Mouse (Mus musculus) lung, embryonic 15.5 days (tissue): ENCODE data around the gene Lrrc29. TPM values are rescaled to one million over a fixed set of nuclear protein-coding genes. Genes with fewer than 3 reads are reported as not detected.

Experiments
- ATAC-seq: fragments of 200-750 bp; cut with Nextera tagmentation; 2 replicates; pipeline ENCODE4 v1.8.0; 2017; ENCODE audit warnings: moderate number of reproducible peaks, borderline replicate concordance; ENCODE audit not compliant: low FRiP score, low TSS enrichment; ENCODE audit errors: extremely low read depth
- H3K27ac ChIP-seq: fragments of 300-500 bp; sonication (generic); 2 replicates; pipeline ENCODE4 v1.5.1; 2015; ENCODE audit warnings: moderate library complexity, mild to moderate bottlenecking, inconsistent platforms
- H3K27me3 ChIP-seq: fragments of 300-500 bp; sonication (generic); 2 replicates; pipeline ENCODE4 v1.6.1; 2015; ENCODE audit warnings: inconsistent platforms
- H3K36me3 ChIP-seq: fragments of 300-500 bp; sonication (generic); 2 replicates; pipeline ENCODE4 v1.6.1; 2015; ENCODE audit warnings: inconsistent platforms
- H3K4me1 ChIP-seq: fragments of 300-500 bp; sonication (generic); 2 replicates; pipeline ENCODE4 v1.6.1; 2015; ENCODE audit warnings: inconsistent platforms
- H3K4me2 ChIP-seq: fragments of 300-500 bp; sonication (generic); 2 replicates; pipeline ENCODE4 v1.6.1; 2015; ENCODE audit warnings: inconsistent platforms, mild to moderate bottlenecking, moderate library complexity
- H3K4me3 ChIP-seq: fragments of 300-500 bp; sonication (generic); 2 replicates; pipeline ENCODE4 v1.5.1; 2015; ENCODE audit warnings: mild to moderate bottlenecking, inconsistent platforms
- H3K9ac ChIP-seq: fragments of 300-500 bp; sonication (generic); 2 replicates; pipeline ENCODE4 v1.6.1; 2015; ENCODE audit warnings: inconsistent platforms
- H3K9me3 ChIP-seq: fragments of 300-500 bp; sonication (generic); 2 replicates; pipeline ENCODE4 v1.6.1; 2016; ENCODE audit warnings: inconsistent platforms
- WGBS: fragments of 180-500 bp; shearing (Covaris S2); methylation state at CpG from one replicate; pipeline ENCODE4 v1.1.7; 2015; 5-methylcytosine and 5-hydroxymethylcytosine counted together
- polyA plus RNA-seq: library from polyadenylated mRNA; unstranded; fragments of >200 nt; fragmentation: Nextera tagmentation; extraction: Ambion mirVana; gene quantifications from 2 replicates; pipeline ENCODE4 v1.2.1, GENCODE M21; 2015

The Lrrc29 gene
- polyA plus RNA-seq, 1 experiment from 2014 or later, result 2.8 TPM

DNA sequence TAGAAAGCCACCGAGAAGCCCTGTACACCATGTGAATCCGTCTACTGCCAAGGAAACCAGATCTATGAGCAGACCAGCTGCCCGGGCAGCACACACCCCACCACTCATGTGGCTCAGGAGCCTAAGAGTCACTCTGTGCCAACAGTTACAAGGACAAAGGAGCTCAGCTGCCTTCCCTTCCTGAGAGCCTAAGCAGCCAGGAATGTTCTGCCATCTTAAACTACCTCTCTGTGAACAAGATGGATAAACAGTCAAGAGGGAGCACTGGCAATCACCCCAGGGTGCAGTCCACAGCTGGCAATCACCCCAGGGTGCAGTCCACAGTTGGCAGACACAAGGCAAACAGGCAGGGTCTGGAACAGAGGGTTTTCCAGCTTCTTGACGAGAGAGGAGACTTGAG is 8.1 kb downstream of the Lrrc29 start:
- Histone ChIP-seq H3K9ac (no peak overlapping the region), H3K27ac (peak overlapping the region; percentile 67), H3K36me3 (peaks cover 34% of the 10 kb centered on the region), H3K27me3 (no peaks in the 10 kb centered on the region), H3K4me2 (no peak overlapping the region), H3K4me1 (0 out of 2 replicates have a peak, but pooled peaks cover 11% of the 10 kb centered on the region), H3K4me3 (no peak overlapping the region), H3K9me3 (no peaks in the 10 kb centered on the region)
- WGBS, result 74% methylated on average over 4 of the region's 4 CpGs
- 0 out of 2 replicates have a peak, but pooled peaks have one; percentile 12 for ATAC-seq

DNA sequence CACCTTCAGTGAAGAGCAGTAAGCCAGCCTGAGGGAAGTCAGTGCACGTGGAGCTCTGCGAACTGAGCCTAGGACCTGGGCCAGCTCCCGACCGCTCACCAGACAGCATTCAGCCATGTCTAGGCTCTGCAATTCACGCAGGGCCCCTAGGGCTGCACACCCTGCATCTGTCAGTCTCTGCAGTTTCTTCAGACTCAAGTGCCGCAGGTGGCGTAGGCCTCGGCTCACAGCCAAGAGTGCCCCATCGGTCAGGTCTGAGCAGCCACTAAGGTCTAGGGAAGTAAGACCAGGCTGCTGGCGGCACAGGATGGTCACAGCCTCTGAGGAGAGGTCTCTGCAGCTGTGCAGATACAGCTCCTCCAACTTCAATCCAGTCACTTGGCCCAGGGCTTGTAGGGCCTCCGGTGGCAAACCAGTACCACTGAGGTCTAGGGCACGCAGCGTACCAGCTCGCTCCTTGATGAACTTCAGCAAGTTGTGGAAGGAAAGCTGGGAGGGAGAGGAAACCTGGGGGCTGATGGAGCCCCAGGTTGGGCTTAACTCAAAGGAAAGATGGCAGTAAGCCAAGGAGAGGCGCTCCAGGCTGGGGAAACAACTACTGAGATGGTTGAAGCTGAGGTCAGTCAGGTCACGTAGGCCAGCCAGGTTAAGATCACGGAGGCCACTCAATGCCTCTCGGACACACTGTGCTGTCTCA is 10.9 kb downstream of the Lrrc29 start:
- Histone ChIP-seq H3K4me3 (no peak overlapping the region), H3K4me2 (no peak overlapping the region), H3K36me3 (peaks cover 46% of the 10 kb centered on the region), H3K9ac (no peak overlapping the region), H3K9me3 (no peaks in the 10 kb centered on the region), H3K27ac (no peak overlapping the region), H3K27me3 (no peaks in the 10 kb centered on the region), H3K4me1 (0 out of 2 replicates have a peak, but pooled peaks cover 11% of the 10 kb centered on the region)
- ATAC-seq, result no peak
- 84% methylated on average over 18 of the region's 18 CpGs for WGBS

GRCm38 (mm10) chr8:105313622-105314402 is 12.3 kb downstream of the Lrrc29 start:
- Histone ChIP-seq H3K4me2 (no peak overlapping the region), H3K9me3 (no peaks in the 10 kb centered on the region), H3K9ac (no peak overlapping the region), H3K27me3 (no peaks in the 10 kb centered on the region), H3K36me3 (peaks cover 57% of the 10 kb centered on the region), H3K4me3 (no peak overlapping the region), H3K27ac (no peak overlapping the region), H3K4me1 (0 out of 2 replicates have a peak, but pooled peaks cover 10% of the 10 kb centered on the region)
- no peak for ATAC-seq
- 71% methylated on average over 9 of the region's 9 CpGs for WGBS

GRCm38 (mm10) chr8:105312891-105313481 is 13.1 kb downstream of the Lrrc29 start:
- peaks cover 55% of the 10 kb centered on the region for H3K36me3 ChIP-seq
- H3K4me1 ChIP-seq, result 0 out of 2 replicates have a peak, but pooled peaks cover 3% of the 10 kb centered on the region
- no peaks in the 10 kb centered on the region for H3K9me3 ChIP-seq
- no peak overlapping the region for H3K9ac ChIP-seq
- 86% methylated on average over 8 of the region's 8 CpGs for WGBS
- H3K27ac ChIP-seq, result no peak overlapping the region
- H3K4me3 ChIP-seq, result no peak overlapping the region
- ATAC-seq, result no peak
- H3K27me3 ChIP-seq, result no peaks in the 10 kb centered on the region
- H3K4me2 ChIP-seq, result no peak overlapping the region

DNA sequence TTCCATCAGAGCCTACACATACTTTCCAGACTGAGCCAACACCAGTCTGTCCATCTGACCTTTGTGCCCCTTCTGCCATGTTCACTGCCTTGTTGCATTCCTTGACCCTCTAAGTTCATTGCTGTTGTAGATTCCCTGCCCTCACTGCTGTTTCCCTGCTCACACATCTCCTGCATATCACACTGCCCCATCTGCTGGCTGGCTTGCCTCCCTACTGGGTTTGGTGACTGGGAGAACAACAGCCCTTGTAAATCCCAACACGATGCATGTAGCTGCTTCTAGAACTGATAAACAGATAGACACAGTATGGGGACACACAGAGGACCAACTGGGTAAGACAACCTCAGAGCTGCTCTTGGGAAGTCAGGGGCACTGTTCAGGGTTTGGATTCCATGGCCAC is 14.4 kb downstream of the Lrrc29 start:
- no peak overlapping the region for H3K9ac ChIP-seq
- no peak for ATAC-seq
- 82% methylated on average over 1 of the region's 1 CpGs for WGBS
- H3K27ac ChIP-seq, result no peak overlapping the region
- no peak overlapping the region for H3K4me3 ChIP-seq
- no peak overlapping the region for H3K4me2 ChIP-seq
- H3K9me3 ChIP-seq, result no peaks in the 10 kb centered on the region
- 0 out of 2 replicates have a peak, but pooled peaks cover 3% of the 10 kb centered on the region for H3K4me1 ChIP-seq
- H3K27me3 ChIP-seq, result no peaks in the 10 kb centered on the region
- peaks cover 65% of the 10 kb centered on the region for H3K36me3 ChIP-seq

- Histone ChIP-seq H3K4me3 (no peak overlapping the region), H3K9ac (no peak overlapping the region), H3K27me3 (no peaks in the 10 kb centered on the region), H3K4me2 (no peak overlapping the region), H3K27ac (no peak overlapping the region), H3K36me3 (peaks cover 59% of the 10 kb centered on the region), H3K4me1 (peaks cover 14% of the 10 kb centered on the region), H3K9me3 (no peaks in the 10 kb centered on the region)
- ATAC-seq, result no peak
- WGBS, result 78% methylated on average over 8 of the region's 8 CpGs
Observed at GRCm38 (mm10) chr8:105310118-105310517, 16.0 kb downstream of the Lrrc29 start.

- Histone ChIP-seq H3K4me2 (no peak overlapping the region), H3K4me1 (peaks cover 22% of the 10 kb centered on the region), H3K9me3 (no peaks in the 10 kb centered on the region), H3K9ac (no peak overlapping the region), H3K27me3 (no peaks in the 10 kb centered on the region), H3K36me3 (peaks cover 60% of the 10 kb centered on the region), H3K4me3 (no peak overlapping the region), H3K27ac (no peak overlapping the region)
- 75% methylated on average over 15 of the region's 15 CpGs for WGBS
- ATAC-seq, result no peak
Observed at GRCm38 (mm10) chr8:105309142-105309847, 16.8 kb downstream of the Lrrc29 start.

DNA sequence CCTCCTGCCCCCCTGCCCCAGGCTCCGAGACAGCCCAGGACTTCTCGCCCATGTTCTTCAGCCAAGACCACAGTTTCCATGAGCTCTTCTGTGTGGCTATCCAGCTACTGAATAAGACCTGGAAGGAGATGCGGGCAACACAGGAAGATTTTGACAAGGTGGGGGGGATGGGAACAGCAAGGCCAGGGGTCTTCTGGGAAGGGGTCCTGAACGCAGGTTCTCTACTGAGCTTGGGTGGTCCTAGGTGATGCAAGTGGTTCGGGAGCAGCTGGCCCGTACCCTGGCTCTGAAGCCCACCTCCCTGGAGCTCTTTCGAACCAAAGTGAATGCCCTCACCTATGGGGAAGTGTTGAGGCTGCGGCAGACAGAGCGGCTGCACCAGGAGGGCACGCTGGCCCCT is 17.6 kb downstream of the Lrrc29 start:
- no peak overlapping the region for H3K4me3 ChIP-seq
- no peak overlapping the region for H3K27ac ChIP-seq
- peaks cover 27% of the 10 kb centered on the region for H3K4me1 ChIP-seq
- no peak for ATAC-seq
- no peak overlapping the region for H3K9ac ChIP-seq
- peaks cover 56% of the 10 kb centered on the region for H3K36me3 ChIP-seq
- no peak overlapping the region for H3K4me2 ChIP-seq
- H3K27me3 ChIP-seq, result no peaks in the 10 kb centered on the region
- 90% methylated on average over 10 of the region's 10 CpGs for WGBS
- no peaks in the 10 kb centered on the region for H3K9me3 ChIP-seq

DNA sequence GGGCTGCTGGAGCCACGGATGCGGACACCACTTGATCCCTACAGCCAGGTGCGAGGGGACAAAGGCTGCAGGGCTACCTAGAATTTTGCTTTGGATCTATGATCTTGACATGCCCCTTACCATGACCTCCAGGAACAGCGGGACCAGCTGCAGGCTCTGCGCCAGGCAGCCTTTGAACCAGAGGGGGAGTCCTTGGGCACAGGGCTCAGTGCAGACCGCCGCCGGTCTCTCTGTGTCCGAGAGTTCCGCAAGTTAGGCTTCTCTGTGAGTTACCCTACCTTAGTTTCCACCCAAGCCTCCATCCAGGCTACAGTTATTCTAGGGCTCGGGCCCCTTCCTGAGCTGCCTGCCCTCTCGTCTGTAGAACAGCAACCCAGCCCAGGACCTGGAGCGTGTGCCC is 18.4 kb downstream of the Lrrc29 start:
- ATAC-seq, result no peak
- Histone ChIP-seq H3K36me3 (peaks cover 54% of the 10 kb centered on the region), H3K4me3 (no peak overlapping the region), H3K4me1 (peaks cover 27% of the 10 kb centered on the region), H3K27me3 (no peaks in the 10 kb centered on the region), H3K4me2 (no peak overlapping the region), H3K9ac (no peak overlapping the region), H3K27ac (no peak overlapping the region), H3K9me3 (no peaks in the 10 kb centered on the region)
- 95% methylated on average over 13 of the region's 13 CpGs for WGBS

- peak overlapping the region; percentile 73 for H3K4me2 ChIP-seq
- peak overlapping the region; percentile 44 for H3K4me3 ChIP-seq
- H3K27ac ChIP-seq, result peak overlapping the region; percentile 89
- no peaks in the 10 kb centered on the region for H3K27me3 ChIP-seq
- peak; percentile 37 for ATAC-seq
- peaks cover 27% of the 10 kb centered on the region for H3K4me1 ChIP-seq
- H3K9me3 ChIP-seq, result no peaks in the 10 kb centered on the region
- WGBS, result 26% methylated on average over 5 of the region's 5 CpGs
- H3K36me3 ChIP-seq, result peaks cover 53% of the 10 kb centered on the region
- H3K9ac ChIP-seq, result peak overlapping the region; percentile 58
Observed at GRCm38 (mm10) chr8:105306146-105306691, 19.9 kb downstream of the Lrrc29 start.
